Mouse (Mus musculus) heart, embryonic 10.5 days (tissue): ENCODE results near the gene Cfap57. TPM values are rescaled to one million over a fixed set of nuclear protein-coding genes. Genes with fewer than 3 reads are reported as not detected.

Experiments
- polyA plus RNA-seq: library from polyadenylated mRNA; unstranded; fragments of >200 nt; fragmentation: Nextera tagmentation; extraction: Ambion mirVana; gene quantifications from 2 replicates; pipeline ENCODE4 v1.2.1, GENCODE M21; 2016

Cfap57 gene
- polyA plus RNA-seq, 1 experiment from 2014 or later = 0.84 TPM

Other genes starting within 250 kb of the Cfap57 start
- gene Szt2, start 211.5 kb downstream of the Cfap57 start, polyA plus RNA-seq = 6.7 and 8.6 TPM in 2 replicates
- 102 and 124 TPM in 2 replicates for gene Med8, start 211.4 kb downstream of the Cfap57 start, polyA plus RNA-seq
- 72.0 and 85.1 TPM in 2 replicates for gene Elovl1, start 192.7 kb downstream of the Cfap57 start, polyA plus RNA-seq
- 221 and 270 TPM in 2 replicates for gene Cdc20, start 183.4 kb downstream of the Cfap57 start, polyA plus RNA-seq
- gene Mpl, start 163.3 kb downstream of the Cfap57 start, polyA plus RNA-seq = 3.9 and 5.5 TPM in 2 replicates
- gene Tie1, start 130.7 kb downstream of the Cfap57 start, polyA plus RNA-seq = 36.5 and 54.4 TPM in 2 replicates
- gene 2610528J11Rik, start 93.8 kb downstream of the Cfap57 start, polyA plus RNA-seq = 0.70 and 1.7 TPM in 2 replicates
- 0.32 and 0.69 TPM in 2 replicates for gene Tmem125, start 76.7 kb downstream of the Cfap57 start, polyA plus RNA-seq
- 110 and 166 TPM in 2 replicates for gene Ebna1bp2, start within 50 bp of the Cfap57 start, polyA plus RNA-seq
- gene Olfr62, start 38.2 kb upstream of the Cfap57 start, polyA plus RNA-seq = not detected in 2 replicates
- gene Olfr1342, start 72.0 kb upstream of the Cfap57 start, polyA plus RNA-seq = not detected in 2 replicates
- 0.03 TPM in 1 of 2 replicates, not detected in the other for gene Olfr1341, start 82.7 kb upstream of the Cfap57 start, polyA plus RNA-seq
- not detected in 2 replicates for gene Olfr1340, start 99.4 kb upstream of the Cfap57 start, polyA plus RNA-seq
- gene Olfr1339, start 111.4 kb upstream of the Cfap57 start, polyA plus RNA-seq = not detected in 2 replicates
- not detected in 2 replicates for gene Olfr1338, start 138.0 kb upstream of the Cfap57 start, polyA plus RNA-seq
- gene Olfr1337, start 161.8 kb upstream of the Cfap57 start, polyA plus RNA-seq = not detected in 2 replicates
- gene Olfr1335, start 189.2 kb upstream of the Cfap57 start, polyA plus RNA-seq = not detected in 2 replicates
- gene Olfr1333, start 215.5 kb upstream of the Cfap57 start, polyA plus RNA-seq = not detected in 2 replicates
- not detected in 2 replicates for gene Olfr1331, start 243.9 kb upstream of the Cfap57 start, polyA plus RNA-seq